Mouse (Mus musculus) kidney, embryonic 16.5 days (tissue): Measurements from ENCODE around the gene Thy1. TPM values are rescaled to one million over a fixed set of nuclear protein-coding genes. Genes with fewer than 3 reads are reported as not detected.

ENCODE experiments used
- ATAC-seq: fragments of 200-750 bp; cut with Nextera tagmentation; 2 replicates; pipeline ENCODE4 v1.8.0; 2017; ENCODE audit warnings: moderate TSS enrichment; ENCODE audit not compliant: low FRiP score, low TSS enrichment
- H3K27ac ChIP-seq: fragments of 300-500 bp; sonication (generic); 2 replicates; pipeline ENCODE4 v1.5.1; 2014; ENCODE audit warnings: low read length
- H3K27me3 ChIP-seq: fragments of 300-500 bp; sonication (generic); 2 replicates; pipeline ENCODE4 v1.6.1; 2014; ENCODE audit warnings: low read length, control low read depth, mixed read lengths; ENCODE audit not compliant: insufficient read depth
- H3K36me3 ChIP-seq: fragments of 300-500 bp; sonication (generic); 2 replicates; pipeline ENCODE4 v1.6.1; 2014; ENCODE audit warnings: low read length, control low read depth, mixed read lengths; ENCODE audit not compliant: insufficient read depth
- H3K4me1 ChIP-seq: fragments of 300-500 bp; sonication (generic); 2 replicates; pipeline ENCODE4 v1.6.1; 2014; ENCODE audit warnings: low read length, control low read depth, mixed read lengths; ENCODE audit not compliant: insufficient read depth
- H3K4me2 ChIP-seq: fragments of 300-500 bp; sonication (generic); replicated peaks from 2 replicates; pipeline ENCODE4 v1.6.1; 2014; ENCODE audit warnings: low read depth, low read length
- H3K4me3 ChIP-seq: fragments of 300-500 bp; sonication (generic); 2 replicates; pipeline ENCODE4 v1.5.1; 2014; ENCODE audit warnings: mild to moderate bottlenecking, low read length
- H3K9ac ChIP-seq: fragments of 300-500 bp; sonication (generic); replicated peaks from 2 replicates; pipeline ENCODE4 v1.6.1; 2014; ENCODE audit warnings: low read length
- H3K9me3 ChIP-seq: fragments of 300-500 bp; sonication (generic); 2 replicates; pipeline ENCODE4 v1.6.1; 2016; ENCODE audit warnings: low read length, control low read depth
- WGBS: fragments of 180-500 bp; shearing (Covaris S2); extraction: QIAGEN DNeasy Blood & Tissue Kit; methylation state at CpG from one replicate; pipeline ENCODE4 v1.1.7; 2014; 5-methylcytosine and 5-hydroxymethylcytosine counted together
- polyA plus RNA-seq: library from polyadenylated mRNA; unstranded; fragments of >200 nt; fragmentation: Nextera tagmentation; extraction: Ambion mirVana; gene quantifications from 2 replicates; pipeline ENCODE4 v1.2.1, GENCODE M21; 2015

Gene Thy1
- polyA plus RNA-seq, 1 experiment from 2014 or later, result 7.7 TPM

- H3K9ac ChIP-seq, result peak overlapping the region; percentile 27; the same call in 1 of the 2 replicates
- 25% methylated on average over 11 of the region's 11 CpGs for whole genome bisulfite sequencing
These were observed 28.9 kb downstream of the Thy1 start for GRCm38 (mm10) chr9:44071914-44072598.

GRCm38 (mm10) chr9:44072599-44072915 lies 29.4 kb downstream of the Thy1 start:
- WGBS, result 42% methylated on average over 4 of the region's 4 CpGs
- no peaks in the 10 kb centered on the region for H3K36me3 ChIP-seq
- no peak for ATAC-seq
- H3K9me3 ChIP-seq, result no peaks in the 10 kb centered on the region
- no peaks in the 10 kb centered on the region for H3K27me3 ChIP-seq
- no peak overlapping the region for H3K4me2 ChIP-seq
- peak overlapping the region; percentile 27; the same call in 1 of the 2 replicates for H3K9ac ChIP-seq
- H3K4me3 ChIP-seq, result no peak overlapping the region
- peaks cover 42% of the 10 kb centered on the region for H3K4me1 ChIP-seq
- H3K27ac ChIP-seq, result no peak overlapping the region

More at GRCm38 (mm10) chr9:44071914-44072598, 28.9 kb downstream of the Thy1 start:
- Histone ChIP-seq H3K27me3 (no peaks in the 10 kb centered on the region), H3K36me3 (no peaks in the 10 kb centered on the region), H3K4me1 (peaks cover 46% of the 10 kb centered on the region), H3K4me2 (0 out of 2 replicates have a peak overlapping the region, but pooled peaks have one; percentile 3), H3K4me3 (no peak overlapping the region), H3K9me3 (no peaks in the 10 kb centered on the region), H3K27ac (no peak overlapping the region; the same call in 1 of the 2 replicates)
- ATAC-seq, result no peak

GRCm38 (mm10) chr9:44073115-44073514 lies 29.9 kb downstream of the Thy1 start:
- no peak overlapping the region for H3K4me2 ChIP-seq
- 72% methylated on average over 5 of the region's 5 CpGs for WGBS
- no peak overlapping the region for H3K9ac ChIP-seq
- H3K9me3 ChIP-seq, result no peaks in the 10 kb centered on the region
- H3K27me3 ChIP-seq, result no peaks in the 10 kb centered on the region
- H3K4me1 ChIP-seq, result peaks cover 45% of the 10 kb centered on the region
- H3K27ac ChIP-seq, result no peak overlapping the region
- no peak overlapping the region for H3K4me3 ChIP-seq
- H3K36me3 ChIP-seq, result no peaks in the 10 kb centered on the region
- no peak for ATAC-seq

- no peaks in the 10 kb centered on the region for H3K9me3 ChIP-seq
- H3K4me1 ChIP-seq, result peaks cover 60% of the 10 kb centered on the region
These were observed 31.5 kb downstream of the Thy1 start for GRCm38 (mm10) chr9:44074395-44075275.

GRCm38 (mm10) chr9:44075276-44075995 lies 32.3 kb downstream of the Thy1 start:
- Histone ChIP-seq H3K9me3 (no peaks in the 10 kb centered on the region), H3K4me3 (no peak overlapping the region), H3K27ac (peak overlapping the region; percentile 47; the same call in 1 of the 2 replicates), H3K4me1 (peaks cover 61% of the 10 kb centered on the region), H3K27me3 (no peaks in the 10 kb centered on the region), H3K4me2 (no peak overlapping the region), H3K9ac (no peak overlapping the region), H3K36me3 (no peaks in the 10 kb centered on the region)
- WGBS, result 68% methylated on average over 24 of the region's 24 CpGs
- no peak for ATAC-seq

More at GRCm38 (mm10) chr9:44074395-44075275, 31.5 kb downstream of the Thy1 start:
- no peaks in the 10 kb centered on the region for H3K36me3 ChIP-seq
- H3K9ac ChIP-seq, result no peak overlapping the region
- ATAC-seq, result no peak
- H3K4me3 ChIP-seq, result no peak overlapping the region
- no peak overlapping the region for H3K27ac ChIP-seq
- no peak overlapping the region for H3K4me2 ChIP-seq
- WGBS, result 65% methylated on average over 9 of the region's 9 CpGs
- H3K27me3 ChIP-seq, result no peaks in the 10 kb centered on the region

GRCm38 (mm10) chr9:44075996-44076763 lies 33.0 kb downstream of the Thy1 start:
- no peak overlapping the region for H3K9ac ChIP-seq
- whole genome bisulfite sequencing, result 64% methylated on average over 16 of the region's 16 CpGs
- H3K27me3 ChIP-seq, result no peaks in the 10 kb centered on the region
- H3K9me3 ChIP-seq, result no peaks in the 10 kb centered on the region
- H3K4me3 ChIP-seq, result no peak overlapping the region
- peaks cover 60% of the 10 kb centered on the region for H3K4me1 ChIP-seq
- H3K36me3 ChIP-seq, result no peaks in the 10 kb centered on the region
- H3K4me2 ChIP-seq, result 0 out of 2 replicates have a peak overlapping the region, but pooled peaks have one; percentile 12
- no peak for ATAC-seq
- peak overlapping the region; percentile 47 for H3K27ac ChIP-seq

GRCm38 (mm10) chr9:44076764-44077120 lies 33.6 kb downstream of the Thy1 start:
- Histone ChIP-seq H3K4me3 (no peak overlapping the region), H3K27me3 (no peaks in the 10 kb centered on the region), H3K9ac (no peak overlapping the region), H3K4me2 (no peak overlapping the region), H3K9me3 (no peaks in the 10 kb centered on the region), H3K4me1 (peaks cover 60% of the 10 kb centered on the region), H3K27ac (peak overlapping the region; percentile 47; the same call in 1 of the 2 replicates), H3K36me3 (no peaks in the 10 kb centered on the region)
- WGBS, result 17% methylated on average over 5 of the region's 5 CpGs
- ATAC-seq, result peak; percentile 5; the same call in 1 of the 2 replicates

- Histone ChIP-seq H3K9me3 (no peaks in the 10 kb centered on the region), H3K4me3 (no peak overlapping the region), H3K4me1 (peaks cover 54% of the 10 kb centered on the region), H3K4me2 (no peak overlapping the region), H3K36me3 (no peaks in the 10 kb centered on the region), H3K27me3 (no peaks in the 10 kb centered on the region), H3K27ac (no peak overlapping the region), H3K9ac (no peak overlapping the region)
- 84% methylated on average over 11 of the region's 11 CpGs for WGBS
- ATAC-seq, result no peak
These were observed 34.2 kb downstream of the Thy1 start for GRCm38 (mm10) chr9:44077266-44077910.
